Mouse (Mus musculus): ENCODE measurements around the gene Sgpp1. TPM values are rescaled to one million over a fixed set of nuclear protein-coding genes. Genes with fewer than 3 reads are reported as not detected.

The Sgpp1 gene
- polyA plus RNA-seq, 1 experiment from 2014 or later: 11.5 TPM

- no peaks in the 10 kb centered on the region for H3K9me3 ChIP-seq (ENCODE audit: control insufficient read depth, low read length)
- WGBS: 77% methylated on average over 2 of the region's 2 CpGs
- H3K4me2 ChIP-seq (ENCODE audit: low read depth, severe bottlenecking): no peak overlapping the region
- no peak overlapping the region for H3K4me3 ChIP-seq (ENCODE audit: low read depth, low read length)
- H3K4me1 ChIP-seq (ENCODE audit: control insufficient read depth, insufficient read depth, low read length): 0 out of 2 replicates have a peak, but pooled peaks cover 4% of the 10 kb centered on the region
- no peak overlapping the region for H3K9ac ChIP-seq (ENCODE audit: low read length)
- no peaks in the 10 kb centered on the region for H3K27me3 ChIP-seq (ENCODE audit: control insufficient read depth, insufficient read depth, low read length)
- ATAC-seq (ENCODE audit: insufficient number of reproducible peaks, low FRiP score, low TSS enrichment, low read depth) (no peak), DNase-seq (ENCODE audit: low spot score) (no peak)
- no peaks in the 10 kb centered on the region for H3K36me3 ChIP-seq (ENCODE audit: control insufficient read depth, insufficient read depth, low read length)
- no peak overlapping the region for H3K27ac ChIP-seq (replicated peaks; ENCODE audit: low read depth, low read length)
Observed at GRCm38 (mm10) chr12:75739611-75740010, 4.1 kb upstream of the Sgpp1 start.

- Histone ChIP-seq H3K4me2 (ENCODE audit: low read depth, severe bottlenecking) (no peak overlapping the region), H3K27ac (replicated peaks; ENCODE audit: low read depth, low read length) (no peak overlapping the region), H3K4me1 (ENCODE audit: control insufficient read depth, insufficient read depth, low read length) (0 out of 2 replicates have a peak, but pooled peaks cover 4% of the 10 kb centered on the region), H3K27me3 (ENCODE audit: control insufficient read depth, insufficient read depth, low read length) (no peaks in the 10 kb centered on the region), H3K36me3 (ENCODE audit: control insufficient read depth, insufficient read depth, low read length) (no peaks in the 10 kb centered on the region), H3K9me3 (ENCODE audit: control insufficient read depth, low read length) (no peaks in the 10 kb centered on the region), H3K4me3 (ENCODE audit: low read depth, low read length) (no peak overlapping the region), H3K9ac (ENCODE audit: low read length) (no peak overlapping the region)
- DNase-seq (ENCODE audit: low spot score) (no peak), ATAC-seq (ENCODE audit: insufficient number of reproducible peaks, low FRiP score, low TSS enrichment, low read depth) (no peak)
- 66% methylated on average over 4 of the region's 4 CpGs for WGBS
Observed at GRCm38 (mm10) chr12:75736296-75736695, 767 bp upstream of the Sgpp1 start.

- no peaks in the 10 kb centered on the region for H3K36me3 ChIP-seq (ENCODE audit: control insufficient read depth, insufficient read depth, low read length)
- no peaks in the 10 kb centered on the region for H3K27me3 ChIP-seq (ENCODE audit: control insufficient read depth, insufficient read depth, low read length)
- H3K4me1 ChIP-seq (ENCODE audit: control insufficient read depth, insufficient read depth, low read length): 0 out of 2 replicates have a peak, but pooled peaks cover 4% of the 10 kb centered on the region
- no peak overlapping the region for H3K27ac ChIP-seq (replicated peaks; ENCODE audit: low read depth, low read length)
- ATAC-seq (ENCODE audit: insufficient number of reproducible peaks, low FRiP score, low TSS enrichment, low read depth) (no peak), DNase-seq (ENCODE audit: low spot score) (no peak)
- peak overlapping the region; percentile 90 for H3K9ac ChIP-seq (ENCODE audit: low read length)
- no peaks in the 10 kb centered on the region for H3K9me3 ChIP-seq (ENCODE audit: control insufficient read depth, low read length)
- WGBS: under 1% methylated on average over 17 of the region's 17 CpGs
- H3K4me3 ChIP-seq (ENCODE audit: low read depth, low read length): peak overlapping the region; percentile 68
- H3K4me2 ChIP-seq (ENCODE audit: low read depth, severe bottlenecking): peak overlapping the region; percentile 96
Observed at GRCm38 (mm10) chr12:75734891-75735245, 661 bp downstream of the Sgpp1 start.

- Histone ChIP-seq H3K27ac (replicated peaks; ENCODE audit: low read depth, low read length) (no peak overlapping the region), H3K4me3 (ENCODE audit: low read depth, low read length) (peak overlapping the region; percentile 68), H3K4me1 (ENCODE audit: control insufficient read depth, insufficient read depth, low read length) (0 out of 2 replicates have a peak, but pooled peaks cover 4% of the 10 kb centered on the region), H3K9ac (ENCODE audit: low read length) (no peak overlapping the region), H3K27me3 (ENCODE audit: control insufficient read depth, insufficient read depth, low read length) (no peaks in the 10 kb centered on the region), H3K36me3 (ENCODE audit: control insufficient read depth, insufficient read depth, low read length) (no peaks in the 10 kb centered on the region), H3K9me3 (ENCODE audit: control insufficient read depth, low read length) (no peaks in the 10 kb centered on the region), H3K4me2 (ENCODE audit: low read depth, severe bottlenecking) (peak overlapping the region; percentile 96)
- WGBS: 18% methylated on average over 10 of the region's 10 CpGs
- DNase-seq (ENCODE audit: low spot score) (no peak), ATAC-seq (ENCODE audit: insufficient number of reproducible peaks, low FRiP score, low TSS enrichment, low read depth) (no peak)
Observed at GRCm38 (mm10) chr12:75734167-75734566, 1.4 kb downstream of the Sgpp1 start.

GRCm38 (mm10) chr12:75733331-75734070, 2.0 kb downstream of the Sgpp1 start:
- Histone ChIP-seq H3K36me3 (ENCODE audit: control insufficient read depth, insufficient read depth, low read length) (no peaks in the 10 kb centered on the region), H3K4me1 (ENCODE audit: control insufficient read depth, insufficient read depth, low read length) (0 out of 2 replicates have a peak, but pooled peaks cover 4% of the 10 kb centered on the region), H3K4me3 (ENCODE audit: low read depth, low read length) (no peak overlapping the region), H3K27ac (replicated peaks; ENCODE audit: low read depth, low read length) (no peak overlapping the region), H3K4me2 (ENCODE audit: low read depth, severe bottlenecking) (peak overlapping the region; percentile 96; the same call in 1 of the 2 replicates), H3K9ac (ENCODE audit: low read length) (no peak overlapping the region), H3K27me3 (ENCODE audit: control insufficient read depth, insufficient read depth, low read length) (no peaks in the 10 kb centered on the region), H3K9me3 (ENCODE audit: control insufficient read depth, low read length) (no peaks in the 10 kb centered on the region)
- ATAC-seq (ENCODE audit: insufficient number of reproducible peaks, low FRiP score, low TSS enrichment, low read depth) (no peak), DNase-seq (ENCODE audit: low spot score) (no peak)
- 52% methylated on average over 7 of the region's 7 CpGs for WGBS

- no peak for ATAC-seq (ENCODE audit: insufficient number of reproducible peaks, low FRiP score, low TSS enrichment, low read depth)
Observed at GRCm38 (mm10) chr12:75731927-75732443, 3.5 kb downstream of the Sgpp1 start.

GRCm38 (mm10) chr12:75731508-75731907, 4.0 kb downstream of the Sgpp1 start:
- Histone ChIP-seq H3K9ac (ENCODE audit: low read length) (no peak overlapping the region), H3K27ac (replicated peaks; ENCODE audit: low read depth, low read length) (no peak overlapping the region), H3K4me2 (ENCODE audit: low read depth, severe bottlenecking) (no peak overlapping the region), H3K27me3 (ENCODE audit: control insufficient read depth, insufficient read depth, low read length) (no peaks in the 10 kb centered on the region), H3K4me3 (ENCODE audit: low read depth, low read length) (no peak overlapping the region), H3K9me3 (ENCODE audit: control insufficient read depth, low read length) (no peaks in the 10 kb centered on the region), H3K4me1 (ENCODE audit: control insufficient read depth, insufficient read depth, low read length) (0 out of 2 replicates have a peak, but pooled peaks cover 4% of the 10 kb centered on the region), H3K36me3 (ENCODE audit: control insufficient read depth, insufficient read depth, low read length) (no peaks in the 10 kb centered on the region)
- 94% methylated on average over 3 of the region's 3 CpGs for WGBS
- DNase-seq (ENCODE audit: low spot score) (no peak), ATAC-seq (ENCODE audit: insufficient number of reproducible peaks, low FRiP score, low TSS enrichment, low read depth) (no peak)

More at GRCm38 (mm10) chr12:75731927-75732443, 3.5 kb downstream of the Sgpp1 start:
- 0 out of 2 replicates have a peak, but pooled peaks cover 4% of the 10 kb centered on the region for H3K4me1 ChIP-seq (ENCODE audit: control insufficient read depth, insufficient read depth, low read length)
- H3K4me3 ChIP-seq (ENCODE audit: low read depth, low read length): no peak overlapping the region
- H3K27ac ChIP-seq (replicated peaks; ENCODE audit: low read depth, low read length): no peak overlapping the region
- no peak overlapping the region for H3K4me2 ChIP-seq (ENCODE audit: low read depth, severe bottlenecking)
- no peak overlapping the region for H3K9ac ChIP-seq (ENCODE audit: low read length)
- no peaks in the 10 kb centered on the region for H3K36me3 ChIP-seq (ENCODE audit: control insufficient read depth, insufficient read depth, low read length)
- no peak for DNase-seq (ENCODE audit: low spot score)
- H3K9me3 ChIP-seq (ENCODE audit: control insufficient read depth, low read length): no peaks in the 10 kb centered on the region
- no peaks in the 10 kb centered on the region for H3K27me3 ChIP-seq (ENCODE audit: control insufficient read depth, insufficient read depth, low read length)
- WGBS: 55% methylated on average over 6 of the region's 6 CpGs

- Histone ChIP-seq H3K4me1 (ENCODE audit: control insufficient read depth, insufficient read depth, low read length) (no peaks in the 10 kb centered on the region), H3K4me3 (ENCODE audit: low read depth, low read length) (no peak overlapping the region), H3K27ac (replicated peaks; ENCODE audit: low read depth, low read length) (no peak overlapping the region), H3K9me3 (ENCODE audit: control insufficient read depth, low read length) (no peaks in the 10 kb centered on the region), H3K36me3 (ENCODE audit: control insufficient read depth, insufficient read depth, low read length) (no peaks in the 10 kb centered on the region), H3K27me3 (ENCODE audit: control insufficient read depth, insufficient read depth, low read length) (no peaks in the 10 kb centered on the region), H3K4me2 (ENCODE audit: low read depth, severe bottlenecking) (no peak overlapping the region), H3K9ac (ENCODE audit: low read length) (no peak overlapping the region)
- DNase-seq (ENCODE audit: low spot score) (no peak), ATAC-seq (ENCODE audit: insufficient number of reproducible peaks, low FRiP score, low TSS enrichment, low read depth) (no peak)
- 84% methylated on average over 4 of the region's 4 CpGs for WGBS
Observed at GRCm38 (mm10) chr12:75730458-75730857, 5.1 kb downstream of the Sgpp1 start.
